Mouse (Mus musculus) hindbrain, postnatal 0 days (tissue): ENCODE results near the gene Ubox5. TPM values are rescaled to one million over a fixed set of nuclear protein-coding genes. Genes with fewer than 3 reads are reported as not detected.

Experiments
- ATAC-seq: fragments of 200-750 bp; cut with Nextera tagmentation; 2 replicates; pipeline ENCODE4 v1.8.0; 2017; ENCODE audit warnings: mild to moderate bottlenecking, moderate TSS enrichment, moderate library complexity
- DNase-seq: peaks from one replicate; pipeline ENCODE4 v3.0.0-alpha.2; 2015; ENCODE audit warnings: low spot score
- H3K27ac ChIP-seq: fragments of 300-500 bp; sonication (generic); 2 replicates; pipeline ENCODE4 v1.5.1; 2014; ENCODE audit warnings: mild to moderate bottlenecking
- H3K27me3 ChIP-seq: fragments of 300-500 bp; sonication (generic); 2 replicates; pipeline ENCODE4 v1.6.1; 2014; ENCODE audit warnings: low read length, mixed read lengths; ENCODE audit not compliant: insufficient read depth
- H3K36me3 ChIP-seq: fragments of 300-500 bp; sonication (generic); 2 replicates; pipeline ENCODE4 v1.6.1; 2014; ENCODE audit warnings: low read length, mixed read lengths; ENCODE audit not compliant: insufficient read depth
- H3K4me1 ChIP-seq: fragments of 300-500 bp; sonication (generic); 2 replicates; pipeline ENCODE4 v1.6.1; 2014; ENCODE audit warnings: antibody characterized with exemption, low read length, mixed read lengths; ENCODE audit not compliant: insufficient read depth
- H3K4me2 ChIP-seq: fragments of 300-500 bp; sonication (generic); 2 replicates; pipeline ENCODE4 v1.6.1; 2014; ENCODE audit warnings: low read depth, mild to moderate bottlenecking, low read length, moderate library complexity, mixed read lengths
- H3K4me3 ChIP-seq: fragments of 300-500 bp; sonication (generic); 2 replicates; pipeline ENCODE4 v1.5.1; 2014; ENCODE audit warnings: low read length
- H3K9ac ChIP-seq: fragments of 300-500 bp; sonication (generic); replicated peaks from 2 replicates; pipeline ENCODE4 v1.6.1; 2014; ENCODE audit warnings: mild to moderate bottlenecking, low read length, moderate library complexity, mixed read lengths
- H3K9me3 ChIP-seq: fragments of 300-500 bp; sonication (generic); 2 replicates; pipeline ENCODE4 v1.6.1; 2016; ENCODE audit warnings: low read length, mixed read lengths
- CTCF ChIP-seq: IDR thresholded peaks from 2 replicates; pipeline ENCODE4 v1.5.1; 2016; ENCODE audit warnings: antibody characterized with exemption, control low read depth, low read depth
- WGBS: fragments of 180-500 bp; shearing (Covaris S2); extraction: QIAGEN DNeasy Blood & Tissue Kit; methylation state at CpG from one replicate; pipeline ENCODE4 v1.1.7; 2014; 5-methylcytosine and 5-hydroxymethylcytosine counted together
- polyA plus RNA-seq: library from polyadenylated mRNA; unstranded; fragments of >200 nt; fragmentation: Nextera tagmentation; extraction: Ambion mirVana; gene quantifications from 2 replicates; pipeline ENCODE4 v1.2.1, GENCODE M21; 2015
- total RNA-seq: library from RNA; depleted of rRNA; stranded (reverse); fragments of >200 nt; gene quantifications from 2 replicates; pipeline ENCODE4 v1.2.3, GENCODE M21; 2014; rRNA removed

Gene Ubox5
- total and polyA plus RNA-seq, 2 experiments from 2014 or later: 5.9 to 6.8 TPM

DNA sequence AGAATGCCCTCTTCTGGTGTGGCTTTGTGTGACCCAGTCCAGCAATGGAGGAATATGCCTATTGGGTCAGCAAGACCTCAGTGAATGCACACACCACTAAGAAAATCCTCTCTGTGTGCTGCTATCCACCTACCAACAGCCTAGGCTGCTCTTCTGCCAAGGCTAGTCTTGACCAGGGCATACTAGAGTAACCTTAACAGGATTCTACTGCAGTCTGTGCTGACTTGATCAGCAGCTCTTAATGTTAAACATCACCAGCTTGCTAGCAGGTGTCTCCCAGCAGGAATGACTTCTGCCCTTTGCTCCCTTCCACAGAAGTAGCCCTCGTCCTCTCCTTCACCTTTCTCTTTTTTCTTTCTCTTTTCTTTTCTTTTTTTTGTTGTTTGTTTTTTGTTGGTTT lies 73.5 kb downstream of the Ubox5 start:
- H3K27ac ChIP-seq: no peak overlapping the region
- H3K36me3 ChIP-seq: peaks cover 44% of the 10 kb centered on the region
- 83% methylated on average over 1 of the region's 1 CpGs for WGBS
- no peak overlapping the region for H3K9ac ChIP-seq
- H3K27me3 ChIP-seq: no peaks in the 10 kb centered on the region
- no peak overlapping the region for H3K4me2 ChIP-seq
- H3K4me1 ChIP-seq: no peaks in the 10 kb centered on the region
- TF ChIP-seq CTCF: no peak
- no peaks in the 10 kb centered on the region for H3K9me3 ChIP-seq
- no peak for ATAC-seq
- DNase-seq: no peak
- no peak overlapping the region for H3K4me3 ChIP-seq

DNA sequence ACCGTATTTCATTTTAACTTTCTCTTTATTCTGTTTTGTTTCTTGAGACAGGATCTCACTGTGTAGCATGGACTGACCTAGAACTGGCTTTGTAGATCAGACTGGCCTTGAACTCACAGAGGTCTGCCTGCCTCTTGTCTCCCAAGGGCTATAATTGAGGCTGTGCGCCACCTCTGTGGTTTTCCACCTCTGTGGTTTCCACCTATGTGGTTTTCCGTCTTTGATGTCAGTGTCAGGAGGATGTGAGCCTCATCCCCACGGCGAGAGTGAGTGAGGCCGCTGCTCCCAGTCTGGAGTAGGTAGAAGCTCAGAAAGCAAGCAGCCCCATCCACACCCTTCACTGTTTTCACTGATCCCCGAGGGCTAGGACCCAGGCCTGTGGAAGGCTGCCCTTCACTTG lies 75.0 kb downstream of the Ubox5 start:
- Histone ChIP-seq H3K4me3 (no peak overlapping the region), H3K27ac (no peak overlapping the region), H3K9me3 (no peaks in the 10 kb centered on the region), H3K4me2 (no peak overlapping the region), H3K9ac (no peak overlapping the region), H3K36me3 (peaks cover 49% of the 10 kb centered on the region), H3K4me1 (no peaks in the 10 kb centered on the region), H3K27me3 (no peaks in the 10 kb centered on the region)
- DNase-seq: no peak
- WGBS: 94% methylated on average over 7 of the region's 7 CpGs
- TF ChIP-seq CTCF: no peak
- ATAC-seq: no peak

DNA sequence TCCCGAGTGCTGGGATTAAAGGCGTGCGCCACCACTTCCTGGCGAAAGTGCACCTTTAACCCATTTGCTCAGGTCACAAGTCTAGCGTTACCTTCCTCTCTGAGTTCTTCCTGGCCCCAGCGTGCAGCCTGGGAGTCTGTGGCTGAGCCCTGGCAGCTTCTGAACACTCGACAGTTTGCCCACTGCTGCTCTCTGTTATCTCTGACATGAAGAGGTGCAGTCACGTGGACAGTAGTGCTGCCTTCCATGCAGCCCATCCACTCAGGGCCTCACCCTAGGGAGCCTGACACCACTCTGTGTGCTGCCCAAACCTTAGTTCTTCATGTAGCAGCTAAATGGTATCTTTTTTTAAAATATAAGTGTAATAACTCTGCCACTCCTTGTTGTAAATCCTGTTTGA lies 82.9 kb downstream of the Ubox5 start:
- no peak for DNase-seq
- 91% methylated on average over 8 of the region's 8 CpGs for WGBS
- Histone ChIP-seq H3K9ac (no peak overlapping the region), H3K27ac (no peak overlapping the region), H3K4me1 (no peaks in the 10 kb centered on the region), H3K36me3 (peaks cover 82% of the 10 kb centered on the region), H3K27me3 (no peaks in the 10 kb centered on the region), H3K4me2 (no peak overlapping the region), H3K4me3 (no peak overlapping the region), H3K9me3 (no peaks in the 10 kb centered on the region)
- no peak for ATAC-seq
- no peak for TF ChIP-seq CTCF

DNA sequence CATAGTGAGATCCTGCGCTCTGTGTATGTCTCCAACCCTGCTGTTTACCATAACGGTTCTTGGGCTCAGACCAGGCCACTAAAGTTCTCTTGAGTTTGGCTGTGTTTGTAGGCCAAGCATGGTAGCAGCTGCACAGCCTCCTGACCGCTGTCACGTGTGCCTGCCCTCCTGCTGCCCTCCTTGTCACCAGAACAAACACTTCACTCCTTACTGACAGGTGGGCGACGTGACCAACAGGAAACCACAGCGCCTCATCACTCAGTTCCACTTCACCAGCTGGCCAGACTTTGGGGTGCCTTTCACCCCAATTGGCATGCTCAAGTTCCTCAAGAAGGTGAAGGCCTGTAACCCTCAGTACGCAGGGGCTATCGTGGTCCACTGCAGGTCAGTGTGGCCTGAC lies 89.6 kb downstream of the Ubox5 start:
- H3K4me2 ChIP-seq: no peak overlapping the region
- DNase-seq (no peak), ATAC-seq (no peak)
- H3K9me3 ChIP-seq: no peaks in the 10 kb centered on the region
- peaks cover 83% of the 10 kb centered on the region for H3K36me3 ChIP-seq
- no peak for TF ChIP-seq CTCF
- H3K9ac ChIP-seq: no peak overlapping the region
- WGBS: 87% methylated on average over 9 of the region's 9 CpGs
- H3K27ac ChIP-seq: no peak overlapping the region
- no peaks in the 10 kb centered on the region for H3K27me3 ChIP-seq
- no peak overlapping the region for H3K4me3 ChIP-seq
- H3K4me1 ChIP-seq: no peaks in the 10 kb centered on the region

Other genes with a start within 250 kb of the Ubox5 start
- 28.2 and 36.5 TPM in 2 replicates for gene Cpxm1, start 232.5 kb downstream of the Ubox5 start, total RNA-seq
- gene Cpxm1, start 232.5 kb downstream of the Ubox5 start, polyA plus RNA-seq: 31.9 and 32.9 TPM in 2 replicates
- gene Gm28372, start 224.8 kb downstream of the Ubox5 start, total RNA-seq: not detected in 2 replicates
- 0.20 TPM in 2 replicates for gene Gm28372, start 224.8 kb downstream of the Ubox5 start, polyA plus RNA-seq
- not detected in 2 replicates for gene 1700020A23Rik, start 224.8 kb downstream of the Ubox5 start, total RNA-seq
- 0.49 TPM in 1 of 2 replicates, not detected in the other for gene 1700020A23Rik, start 224.8 kb downstream of the Ubox5 start, polyA plus RNA-seq
- not detected in 2 replicates for gene Tmem239, start 223.6 kb downstream of the Ubox5 start, total RNA-seq
- not detected in 2 replicates for gene Tmem239, start 223.6 kb downstream of the Ubox5 start, polyA plus RNA-seq
- gene Vps16, start 205.7 kb downstream of the Ubox5 start, total RNA-seq: 50.4 and 63.3 TPM in 2 replicates
- 89.5 and 94.0 TPM in 2 replicates for gene Vps16, start 205.7 kb downstream of the Ubox5 start, polyA plus RNA-seq
- gene Pced1a, start 205.3 kb downstream of the Ubox5 start, total RNA-seq: 19.5 and 20.4 TPM in 2 replicates
- gene Pced1a, start 205.3 kb downstream of the Ubox5 start, polyA plus RNA-seq: 10.3 and 10.7 TPM in 2 replicates
- 96.7 and 105 TPM in 2 replicates for gene Ptpra, start 179.8 kb downstream of the Ubox5 start, total RNA-seq
- gene Ptpra, start 179.8 kb downstream of the Ubox5 start, polyA plus RNA-seq: 143 and 145 TPM in 2 replicates
- 67.7 and 75.4 TPM in 2 replicates for gene Mrps26, start 66.3 kb downstream of the Ubox5 start, total RNA-seq
- 115 and 120 TPM in 2 replicates for gene Mrps26, start 66.3 kb downstream of the Ubox5 start, polyA plus RNA-seq
- 4.9 TPM in 1 of 2 replicates, not detected in the other for gene Oxt, start 53.9 kb downstream of the Ubox5 start, total RNA-seq
- not detected in 2 replicates for gene Oxt, start 53.9 kb downstream of the Ubox5 start, polyA plus RNA-seq
- 0.78 and 1.5 TPM in 2 replicates for gene Avp, start 47.5 kb downstream of the Ubox5 start, total RNA-seq
- 0.45 and 0.73 TPM in 2 replicates for gene Avp, start 47.5 kb downstream of the Ubox5 start, polyA plus RNA-seq
- 7.0 and 7.9 TPM in 2 replicates for gene Fastkd5, start within 50 bp of the Ubox5 start, total RNA-seq
- gene Fastkd5, start within 50 bp of the Ubox5 start, polyA plus RNA-seq: 6.0 and 6.6 TPM in 2 replicates
- gene Lzts3, start 12.8 kb upstream of the Ubox5 start, total RNA-seq: 76.8 and 81.8 TPM in 2 replicates
- 18.2 and 20.0 TPM in 2 replicates for gene Lzts3, start 12.8 kb upstream of the Ubox5 start, polyA plus RNA-seq
- gene Ddrgk1, start 34.6 kb upstream of the Ubox5 start, total RNA-seq: 14.4 and 21.2 TPM in 2 replicates
- gene Ddrgk1, start 34.6 kb upstream of the Ubox5 start, polyA plus RNA-seq: 83.3 and 90.6 TPM in 2 replicates
- gene Itpa, start 37.6 kb upstream of the Ubox5 start, total RNA-seq: 137 TPM in 2 replicates
- 123 TPM in 2 replicates for gene Itpa, start 37.6 kb upstream of the Ubox5 start, polyA plus RNA-seq
- gene Slc4a11, start 67.5 kb upstream of the Ubox5 start, total RNA-seq: 0.16 and 1.2 TPM in 2 replicates
- gene Slc4a11, start 67.5 kb upstream of the Ubox5 start, polyA plus RNA-seq: 0.49 and 0.53 TPM in 2 replicates